Mouse (Mus musculus): ENCODE results near the gene Noc4l. TPM values are rescaled to one million over a fixed set of nuclear protein-coding genes. Genes with fewer than 3 reads are reported as not detected.

Noc4l gene
- polyA plus RNA-seq, 1 experiment, result 55.5 TPM

DNA sequence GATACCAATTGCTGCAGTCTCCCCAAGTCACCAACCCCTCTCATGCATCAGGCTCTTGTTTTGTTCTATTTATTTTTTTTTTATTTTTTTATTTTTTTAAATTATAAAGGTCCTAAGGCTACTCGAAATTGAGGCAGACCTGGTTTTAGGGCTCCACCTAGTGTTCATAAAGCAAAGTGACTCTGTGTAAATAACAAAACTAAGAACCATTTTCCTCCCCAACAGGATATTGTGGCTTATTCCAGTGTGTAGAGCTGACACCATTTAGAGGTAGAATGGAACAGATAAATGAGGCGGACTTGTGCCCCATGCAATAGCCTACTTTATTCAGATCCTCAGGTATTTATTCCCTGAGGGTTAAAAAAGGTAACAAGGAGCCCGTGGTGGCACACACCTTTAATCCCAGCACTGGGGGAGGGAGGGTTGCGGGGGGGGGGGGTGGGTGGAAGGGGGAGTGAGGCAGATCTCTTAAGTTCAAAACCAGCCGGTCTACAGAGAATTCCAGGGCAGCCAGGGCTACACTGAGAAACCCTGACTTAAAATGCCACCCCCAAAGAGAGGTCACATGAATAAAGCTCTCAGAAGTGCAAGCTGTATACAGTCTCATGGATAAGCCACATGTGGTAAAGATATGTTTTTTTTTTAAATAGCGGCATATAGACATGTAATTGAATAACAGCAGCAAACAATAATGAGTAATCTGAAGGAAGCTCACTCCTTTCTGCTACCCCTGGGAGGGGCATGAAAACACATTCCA lies 17.1 kb downstream of the Noc4l start:
- Histone ChIP-seq H3K36me3 (ENCODE audit: control insufficient read depth, insufficient read depth, low read length, poor library complexity, severe bottlenecking) (no peaks in the 10 kb centered on the region), H3K27ac (ENCODE audit: insufficient read depth, low read length) (no peak overlapping the region), H3K9me3 (replicated peaks; ENCODE audit: control insufficient read depth, insufficient read depth, low read length, poor library complexity, severe bottlenecking) (no peaks in the 10 kb centered on the region), H3K9ac (ENCODE audit: low read depth, poor library complexity, severe bottlenecking) (no peak overlapping the region), H3K4me1 (ENCODE audit: control insufficient read depth, insufficient read depth, low read length) (no peaks in the 10 kb centered on the region), H3K4me3 (ENCODE audit: low read depth, low read length) (no peak overlapping the region), H3K27me3 (ENCODE audit: control insufficient read depth, insufficient read depth, low read length, poor library complexity, severe bottlenecking) (no peaks in the 10 kb centered on the region)
- TF ChIP-seq CTCF (IDR thresholded peaks at IDR 0.05; ENCODE audit: low read depth, low read length) (peak; percentile 12), POLR2A (IDR thresholded peaks at IDR 0.05; ENCODE audit: insufficient read depth, low read length) (no peak)

DNA sequence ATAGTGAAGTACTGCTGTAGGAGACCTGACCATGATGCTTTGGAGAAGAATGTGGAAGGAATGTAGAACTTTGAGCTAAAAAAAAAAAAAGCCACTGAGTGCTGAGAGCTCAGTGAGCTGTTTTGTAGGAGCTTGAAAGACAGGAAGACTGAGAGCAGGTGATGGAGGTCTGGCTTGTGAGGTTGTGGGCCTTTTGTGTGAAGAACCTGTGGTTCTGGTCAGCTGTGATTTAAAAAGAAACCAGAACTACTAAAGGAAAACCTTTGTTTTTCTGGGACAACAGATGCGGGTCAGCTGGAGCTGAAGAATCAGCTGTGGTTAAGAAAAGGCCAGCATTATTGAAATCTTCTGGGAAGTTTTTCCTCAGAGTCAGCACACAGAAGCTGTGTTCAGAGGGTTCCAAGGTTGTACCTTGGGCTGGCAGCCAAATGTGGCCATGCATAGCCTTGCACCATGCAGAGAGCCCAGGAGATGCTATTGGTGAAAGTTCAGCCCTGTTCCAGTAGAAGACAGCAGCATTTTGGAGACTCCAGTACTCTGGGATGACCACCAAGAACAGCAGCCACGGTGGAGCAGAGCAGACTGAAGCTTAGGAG lies 23.6 kb downstream of the Noc4l start:
- H3K9ac ChIP-seq (ENCODE audit: low read depth, poor library complexity, severe bottlenecking), result no peak overlapping the region
- H3K27me3 ChIP-seq (ENCODE audit: control insufficient read depth, insufficient read depth, low read length, poor library complexity, severe bottlenecking), result no peaks in the 10 kb centered on the region
- no peaks in the 10 kb centered on the region for H3K9me3 ChIP-seq (replicated peaks; ENCODE audit: control insufficient read depth, insufficient read depth, low read length, poor library complexity, severe bottlenecking)
- no peaks in the 10 kb centered on the region for H3K4me1 ChIP-seq (ENCODE audit: control insufficient read depth, insufficient read depth, low read length)
- TF ChIP-seq POLR2A (IDR thresholded peaks at IDR 0.05; ENCODE audit: insufficient read depth, low read length), result no peak
- TF ChIP-seq CTCF (IDR thresholded peaks at IDR 0.05; ENCODE audit: low read depth, low read length), result no peak
- TF ChIP-seq EP300 (IDR thresholded peaks at IDR 0.05; ENCODE audit: insufficient read depth, low read depth, low read length), result no peak
- no peak overlapping the region for H3K4me3 ChIP-seq (ENCODE audit: low read depth, low read length)
- no peaks in the 10 kb centered on the region for H3K36me3 ChIP-seq (ENCODE audit: control insufficient read depth, insufficient read depth, low read length, poor library complexity, severe bottlenecking)
- no peak overlapping the region for H3K27ac ChIP-seq (ENCODE audit: insufficient read depth, low read length)

DNA sequence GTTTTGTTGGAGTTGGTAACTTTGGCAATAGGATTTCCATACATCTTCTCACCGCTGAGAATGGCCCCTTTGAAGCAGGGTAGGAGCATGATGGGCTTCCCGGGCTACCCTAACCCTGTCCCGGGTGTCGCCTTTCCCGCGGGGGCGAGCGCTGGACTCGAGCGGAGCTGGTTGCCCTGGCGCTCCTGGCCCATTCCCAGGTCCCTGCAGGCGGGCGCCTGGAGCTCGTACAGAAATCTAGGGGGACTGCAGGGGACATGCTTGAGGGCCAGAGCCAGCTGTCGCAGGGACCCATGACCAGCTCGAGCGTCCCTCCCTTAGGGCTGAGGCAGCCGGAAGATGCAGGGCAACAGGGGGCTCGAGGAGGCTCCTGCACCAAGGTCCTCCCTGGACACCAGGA lies 25.1 kb downstream of the Noc4l start:
- Histone ChIP-seq H3K27ac (ENCODE audit: insufficient read depth, low read length) (no peak overlapping the region), H3K9ac (ENCODE audit: low read depth, poor library complexity, severe bottlenecking) (peak overlapping the region; percentile 31), H3K9me3 (replicated peaks; ENCODE audit: control insufficient read depth, insufficient read depth, low read length, poor library complexity, severe bottlenecking) (no peaks in the 10 kb centered on the region), H3K4me3 (ENCODE audit: low read depth, low read length) (peak overlapping the region; percentile 35), H3K36me3 (ENCODE audit: control insufficient read depth, insufficient read depth, low read length, poor library complexity, severe bottlenecking) (no peaks in the 10 kb centered on the region), H3K27me3 (ENCODE audit: control insufficient read depth, insufficient read depth, low read length, poor library complexity, severe bottlenecking) (no peaks in the 10 kb centered on the region), H3K4me1 (ENCODE audit: control insufficient read depth, insufficient read depth, low read length) (no peaks in the 10 kb centered on the region)
- no peak for TF ChIP-seq POLR2A (IDR thresholded peaks at IDR 0.05; ENCODE audit: insufficient read depth, low read length)
- no peak for TF ChIP-seq EP300 (IDR thresholded peaks at IDR 0.05; ENCODE audit: insufficient read depth, low read depth, low read length)
- TF ChIP-seq CTCF (IDR thresholded peaks at IDR 0.05; ENCODE audit: low read depth, low read length), result no peak

GRCm38 (mm10) chr5:110627351-110627750 lies 25.9 kb downstream of the Noc4l start:
- no peaks in the 10 kb centered on the region for H3K36me3 ChIP-seq (ENCODE audit: control insufficient read depth, insufficient read depth, low read length, poor library complexity, severe bottlenecking)
- no peak overlapping the region for H3K4me3 ChIP-seq (ENCODE audit: low read depth, low read length)
- H3K27ac ChIP-seq (ENCODE audit: insufficient read depth, low read length), result no peak overlapping the region
- TF ChIP-seq EP300 (IDR thresholded peaks at IDR 0.05; ENCODE audit: insufficient read depth, low read depth, low read length), result no peak
- TF ChIP-seq POLR2A (IDR thresholded peaks at IDR 0.05; ENCODE audit: insufficient read depth, low read length), result no peak
- no peak for TF ChIP-seq CTCF (IDR thresholded peaks at IDR 0.05; ENCODE audit: low read depth, low read length)
- no peaks in the 10 kb centered on the region for H3K27me3 ChIP-seq (ENCODE audit: control insufficient read depth, insufficient read depth, low read length, poor library complexity, severe bottlenecking)
- no peaks in the 10 kb centered on the region for H3K9me3 ChIP-seq (replicated peaks; ENCODE audit: control insufficient read depth, insufficient read depth, low read length, poor library complexity, severe bottlenecking)
- no peak overlapping the region for H3K9ac ChIP-seq (ENCODE audit: low read depth, poor library complexity, severe bottlenecking)
- H3K4me1 ChIP-seq (ENCODE audit: control insufficient read depth, insufficient read depth, low read length), result no peaks in the 10 kb centered on the region

- Histone ChIP-seq H3K9me3 (replicated peaks; ENCODE audit: control insufficient read depth, insufficient read depth, low read length, poor library complexity, severe bottlenecking) (no peaks in the 10 kb centered on the region), H3K36me3 (ENCODE audit: control insufficient read depth, insufficient read depth, low read length, poor library complexity, severe bottlenecking) (no peaks in the 10 kb centered on the region), H3K4me1 (ENCODE audit: control insufficient read depth, insufficient read depth, low read length) (no peaks in the 10 kb centered on the region), H3K4me3 (ENCODE audit: low read depth, low read length) (no peak overlapping the region), H3K27ac (ENCODE audit: insufficient read depth, low read length) (no peak overlapping the region), H3K27me3 (ENCODE audit: control insufficient read depth, insufficient read depth, low read length, poor library complexity, severe bottlenecking) (no peaks in the 10 kb centered on the region), H3K9ac (ENCODE audit: low read depth, poor library complexity, severe bottlenecking) (no peak overlapping the region)
- no peak for TF ChIP-seq CTCF (IDR thresholded peaks at IDR 0.05; ENCODE audit: low read depth, low read length)
- no peak for TF ChIP-seq POLR2A (IDR thresholded peaks at IDR 0.05; ENCODE audit: insufficient read depth, low read length)
- no peak for TF ChIP-seq EP300 (IDR thresholded peaks at IDR 0.05; ENCODE audit: insufficient read depth, low read depth, low read length)
These were observed 28.9 kb downstream of the Noc4l start for GRCm38 (mm10) chr5:110624319-110624718.

DNA sequence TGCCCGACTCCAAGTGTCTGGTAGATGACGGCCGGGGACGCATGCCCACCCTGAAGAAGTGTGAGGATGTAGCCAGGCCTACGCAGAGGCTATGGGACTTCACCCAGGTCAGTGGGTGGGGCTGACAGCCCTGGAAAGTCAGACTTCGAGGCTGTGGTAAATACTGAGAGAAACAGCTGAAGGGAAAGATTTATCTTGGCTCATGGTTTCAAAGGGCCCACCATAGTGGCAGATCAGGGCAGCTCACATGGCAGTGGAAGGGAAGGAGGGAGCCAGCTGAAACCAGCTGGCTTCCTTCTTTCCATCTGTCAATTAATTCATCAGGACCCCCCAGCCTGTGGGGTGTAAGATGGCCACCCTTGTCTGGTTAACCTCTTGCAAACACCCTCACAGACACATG lies 34.0 kb downstream of the Noc4l start:
- Histone ChIP-seq H3K9ac (ENCODE audit: low read depth, poor library complexity, severe bottlenecking) (no peak overlapping the region), H3K4me3 (ENCODE audit: low read depth, low read length) (no peak overlapping the region), H3K9me3 (replicated peaks; ENCODE audit: control insufficient read depth, insufficient read depth, low read length, poor library complexity, severe bottlenecking) (no peaks in the 10 kb centered on the region), H3K27ac (ENCODE audit: insufficient read depth, low read length) (no peak overlapping the region), H3K4me1 (ENCODE audit: control insufficient read depth, insufficient read depth, low read length) (no peaks in the 10 kb centered on the region), H3K36me3 (ENCODE audit: control insufficient read depth, insufficient read depth, low read length, poor library complexity, severe bottlenecking) (no peaks in the 10 kb centered on the region), H3K27me3 (ENCODE audit: control insufficient read depth, insufficient read depth, low read length, poor library complexity, severe bottlenecking) (no peaks in the 10 kb centered on the region)
- TF ChIP-seq EP300 (IDR thresholded peaks at IDR 0.05; ENCODE audit: insufficient read depth, low read depth, low read length), result no peak
- no peak for TF ChIP-seq POLR2A (IDR thresholded peaks at IDR 0.05; ENCODE audit: insufficient read depth, low read length)
- TF ChIP-seq CTCF (IDR thresholded peaks at IDR 0.05; ENCODE audit: low read depth, low read length), result no peak
